Mouse (Mus musculus) c-Kit-positive CD71-positive TER-119-positive erythroid progenitor cells, embryonic 14.5 days (primary cell): Measurements from ENCODE around the gene Elp6.
"Not testable (repeated sequence)": the region's sequence is repeated elsewhere in the genome, so short reads cannot be mapped to it uniquely, and the experiment has no call there.

ENCODE experiments used
- DNase-seq: peaks from one replicate; pipeline ENCODE4 v3.0.0-alpha.2; 2013; ENCODE audit warnings: low spot score

Gene Elp6

GRCm38 (mm10) chr9:110316503-110316902, 11.5 kb downstream of the Elp6 start:
- DNase-seq, result no peak

DNA sequence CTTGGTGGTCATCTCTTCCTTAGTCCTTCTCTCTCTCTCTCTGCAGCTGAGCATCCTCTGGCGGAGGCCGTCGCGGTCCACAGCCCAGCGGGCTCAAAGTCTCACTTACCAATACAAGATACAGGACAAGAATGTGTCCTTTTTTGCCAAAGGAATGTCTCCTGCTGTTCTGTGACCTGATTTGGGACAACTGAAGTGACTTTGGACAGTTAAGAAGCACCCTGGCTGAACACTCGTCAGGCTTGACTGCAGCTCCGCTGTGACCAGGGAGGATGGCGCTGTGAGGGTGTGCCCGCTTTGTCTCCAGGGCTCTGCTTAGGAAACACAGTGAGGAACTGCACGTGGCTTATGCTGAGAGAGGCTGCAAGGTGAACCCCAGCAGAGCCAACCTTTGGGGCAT, 15.8 kb downstream of the Elp6 start:
- DNase-seq, result no peak

GRCm38 (mm10) chr9:110322972-110323371, 18.0 kb downstream of the Elp6 start:
- DNase-seq, result no peak

DNA sequence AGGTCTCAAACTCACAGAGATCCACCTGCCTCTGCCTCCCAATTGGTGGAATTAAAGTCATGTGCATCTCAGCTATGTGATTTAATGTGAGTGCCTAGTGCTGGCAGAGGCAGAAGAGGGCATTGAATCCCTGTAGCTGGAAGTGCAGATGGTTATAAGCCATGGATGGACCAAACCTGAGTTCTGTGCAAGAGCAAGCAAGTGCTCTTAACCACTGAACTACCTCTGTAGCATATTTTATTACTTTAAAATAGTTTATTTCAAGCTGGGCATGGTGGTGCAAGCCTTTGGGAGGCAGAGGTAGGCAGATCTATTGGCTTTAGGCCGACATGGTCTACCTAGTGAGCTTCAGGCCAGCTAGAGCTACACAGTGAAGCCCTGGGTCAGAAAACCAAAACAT, 19.2 kb downstream of the Elp6 start:
- no peak for DNase-seq

DNA sequence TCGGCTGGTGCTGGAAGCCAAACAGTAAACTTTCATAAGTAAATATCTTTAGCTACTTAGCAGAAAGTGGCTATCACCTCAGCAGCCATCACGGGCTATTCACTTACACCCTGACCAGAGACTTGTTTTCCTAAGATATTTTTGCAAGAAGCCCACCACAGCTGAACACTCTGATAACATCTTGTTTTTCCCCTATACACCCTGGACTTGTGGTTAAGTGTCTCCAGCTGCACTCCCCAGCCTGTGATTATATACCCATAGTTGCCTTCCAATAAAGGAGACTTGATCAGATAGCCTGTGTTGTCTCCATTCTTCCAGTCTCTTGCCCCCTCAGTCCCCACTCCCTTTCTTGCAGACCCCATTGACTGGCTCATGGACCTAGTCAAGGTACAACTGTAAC, 23.2 kb downstream of the Elp6 start:
- no peak for DNase-seq

DNA sequence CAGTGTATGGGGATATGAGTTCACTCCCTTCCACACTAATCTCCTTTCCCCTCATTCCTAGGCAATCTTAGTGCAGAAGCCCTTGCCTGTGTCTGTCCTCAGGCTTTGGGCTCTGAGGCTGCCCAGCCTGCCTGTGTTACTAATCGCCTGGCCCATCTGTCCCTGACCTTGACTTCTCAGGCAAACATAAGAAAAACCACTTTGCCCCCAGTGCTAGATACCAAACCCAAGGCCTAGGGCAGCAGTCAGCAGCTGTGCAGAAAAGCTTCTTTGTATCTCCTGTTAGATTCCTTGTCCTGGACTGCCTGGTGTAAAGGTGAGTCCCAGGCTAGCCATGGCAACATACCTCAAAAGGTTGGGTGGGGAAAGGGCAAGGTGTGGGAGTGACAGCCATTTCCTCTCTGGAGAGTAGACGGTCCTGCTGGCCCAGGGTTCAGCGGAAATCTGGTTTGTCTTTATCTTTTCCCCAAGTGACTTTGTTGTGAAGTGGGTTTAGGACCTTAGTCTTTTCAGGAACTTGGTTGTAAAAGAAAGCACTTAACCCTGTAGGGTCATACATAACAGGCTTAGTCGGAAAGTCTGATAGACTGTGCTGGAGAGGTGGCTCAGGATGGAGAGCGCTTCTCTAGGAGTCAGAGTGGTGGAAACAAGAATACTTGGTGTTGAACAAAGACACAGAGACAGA, 24.1 kb downstream of the Elp6 start:
- DNase-seq, result no peak

GRCm38 (mm10) chr9:110329655-110330054, 24.7 kb downstream of the Elp6 start:
- DNase-seq, result no peak

DNA sequence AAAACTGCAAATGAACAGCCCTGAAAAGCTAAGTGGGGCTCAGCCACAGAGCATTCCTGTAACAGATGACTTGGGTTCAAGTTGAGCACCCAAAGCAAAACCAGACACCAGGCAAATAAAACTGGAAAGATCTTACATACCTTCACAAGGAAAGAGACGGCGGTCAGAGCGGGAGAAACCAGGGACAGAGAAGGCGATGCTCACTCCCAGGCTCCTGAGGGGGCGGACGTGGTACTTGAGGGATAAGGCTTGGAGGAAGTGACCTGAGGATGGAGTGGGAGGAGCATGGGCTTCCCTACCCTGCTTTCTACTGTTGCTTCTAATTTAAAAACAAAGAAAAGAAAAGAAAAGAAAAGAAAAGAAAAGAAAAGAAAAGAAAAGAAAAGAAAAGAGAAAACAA, 25.4 kb downstream of the Elp6 start:
- no peak for DNase-seq

GRCm38 (mm10) chr9:110330913-110331312, 25.9 kb downstream of the Elp6 start:
- not testable (repeated sequence) for DNase-seq

DNA sequence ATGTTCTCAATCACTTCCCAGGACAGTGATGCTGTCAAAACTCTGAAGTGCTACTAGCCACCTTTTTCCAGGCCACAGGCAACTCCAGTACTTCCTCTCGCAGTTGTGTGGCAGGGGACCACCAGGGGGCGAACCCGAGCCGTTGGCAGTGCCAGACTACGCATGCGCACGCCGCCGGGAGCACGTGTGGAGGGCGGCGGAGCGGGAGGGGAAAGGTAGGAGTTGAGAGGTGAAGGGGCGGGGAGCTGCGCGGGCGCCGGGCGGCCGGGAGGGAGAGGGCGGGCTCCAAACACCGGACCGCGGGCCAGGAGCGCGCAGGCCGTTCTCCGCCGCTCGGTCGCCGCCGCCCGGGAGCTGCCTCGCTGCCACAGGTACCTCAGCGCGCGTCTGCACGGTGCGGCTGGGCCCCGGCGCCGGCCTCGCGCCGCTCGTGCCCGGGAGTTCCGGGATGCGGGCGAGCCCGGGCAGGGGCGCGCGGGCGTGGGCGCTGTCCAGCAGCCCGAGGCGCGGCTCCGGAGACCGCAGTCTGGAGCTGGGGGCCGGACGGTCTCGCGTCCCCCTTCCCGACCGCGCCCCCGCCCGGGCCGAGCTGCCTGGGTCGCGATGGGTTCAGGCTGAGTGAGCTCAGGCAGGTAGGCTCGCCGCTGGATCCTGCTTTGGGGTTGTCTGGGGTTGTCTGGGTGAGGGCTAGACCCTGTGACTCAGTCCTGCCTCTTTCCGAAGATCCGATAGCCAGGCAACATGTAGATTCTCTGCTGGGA, 28.3 kb downstream of the Elp6 start, which contains the start of gene Scap:
Gene Scap, plus strand, starts transcription at position 154 of the 761 bp plus-strand sequence.
- DNase-seq, result peak; percentile 89

DNA sequence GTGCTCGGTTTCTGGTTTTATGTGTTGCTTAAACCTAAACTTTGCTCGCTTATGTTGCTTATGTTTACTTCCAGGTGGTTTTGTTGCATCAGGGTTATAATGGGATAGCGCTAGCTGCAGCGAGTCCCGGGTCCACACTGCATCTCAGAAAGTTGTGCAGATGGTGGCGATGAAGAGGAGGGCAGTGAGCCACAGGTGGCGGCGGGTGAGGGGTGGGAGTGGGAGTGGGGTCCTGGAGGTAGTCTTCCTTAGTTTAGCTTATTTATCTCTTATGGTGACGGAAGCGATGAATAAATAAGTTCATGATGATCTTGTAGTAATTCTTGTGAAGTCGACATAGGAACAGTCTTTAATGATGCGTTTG, 28.9 kb downstream of the Elp6 start:
- no peak for DNase-seq

- no peak for DNase-seq
Measured at GRCm38 (mm10) chr9:110334849-110335248, 29.9 kb downstream of the Elp6 start.

GRCm38 (mm10) chr9:110340037-110340750, 35.2 kb downstream of the Elp6 start:
- no peak for DNase-seq

DNA sequence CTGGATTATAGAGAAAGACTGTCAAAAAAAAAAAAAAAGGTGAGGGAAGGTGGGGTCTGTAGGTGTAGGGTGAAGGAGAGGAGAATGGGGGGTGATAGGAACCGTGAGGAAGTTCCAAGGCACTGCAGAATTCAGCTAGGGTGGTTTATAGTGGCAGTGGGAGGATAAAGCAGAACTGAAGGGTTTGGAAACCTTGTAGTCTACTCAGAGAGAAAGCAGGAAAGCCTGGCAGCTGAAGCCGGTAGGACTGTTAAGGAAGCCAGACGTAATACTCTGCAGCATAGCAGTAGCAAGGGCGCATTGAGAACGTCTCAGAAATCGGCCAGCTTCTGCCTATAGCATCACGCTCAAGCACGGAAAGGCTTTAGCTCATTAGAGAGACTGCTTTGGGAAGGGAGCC, 37.0 kb downstream of the Elp6 start:
- DNase-seq, result no peak

- no peak for DNase-seq
Measured at GRCm38 (mm10) chr9:110343805-110344204, 38.8 kb downstream of the Elp6 start.

GRCm38 (mm10) chr9:110345057-110345739, 40.2 kb downstream of the Elp6 start:
- DNase-seq, result no peak

DNA sequence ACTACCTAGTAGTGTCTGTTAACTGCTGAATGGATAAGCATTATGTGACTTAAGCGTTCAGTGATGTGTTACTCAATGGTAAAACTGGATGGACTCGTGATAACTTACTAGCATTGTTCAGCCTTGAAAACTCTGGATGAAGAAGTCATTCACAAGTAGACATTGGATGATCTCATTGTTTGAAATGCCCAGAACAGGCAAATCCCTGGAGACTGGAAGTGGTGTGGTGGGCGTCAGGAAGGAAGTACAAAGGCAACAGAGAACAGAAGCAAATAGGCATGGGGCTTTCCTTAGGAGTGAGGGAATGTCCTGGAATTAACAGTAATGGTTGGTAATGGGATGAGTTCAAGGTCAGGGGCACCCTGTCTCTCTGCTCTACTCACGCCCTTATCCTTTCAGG, 43.9 kb downstream of the Elp6 start:
- no peak for DNase-seq

DNA sequence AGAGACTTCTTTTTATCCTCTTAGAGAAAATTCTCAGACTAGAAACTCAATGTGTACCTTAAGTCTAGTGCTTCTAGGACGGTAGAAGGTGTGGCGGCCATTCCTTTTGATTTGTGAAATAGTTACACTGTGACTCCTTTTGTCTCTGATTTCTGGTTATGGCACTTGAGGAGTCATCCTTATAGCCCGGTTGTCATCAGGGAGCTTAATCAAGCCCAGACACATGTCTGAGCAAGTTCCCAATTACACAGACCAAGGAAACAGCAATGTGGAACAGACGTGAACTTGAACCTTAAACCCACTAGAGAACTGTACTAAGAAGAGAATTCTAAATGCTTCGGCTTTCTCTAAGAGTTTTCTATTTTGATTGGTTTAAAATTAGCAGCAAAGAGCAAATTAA, 45.2 kb downstream of the Elp6 start:
- no peak for DNase-seq

DNA sequence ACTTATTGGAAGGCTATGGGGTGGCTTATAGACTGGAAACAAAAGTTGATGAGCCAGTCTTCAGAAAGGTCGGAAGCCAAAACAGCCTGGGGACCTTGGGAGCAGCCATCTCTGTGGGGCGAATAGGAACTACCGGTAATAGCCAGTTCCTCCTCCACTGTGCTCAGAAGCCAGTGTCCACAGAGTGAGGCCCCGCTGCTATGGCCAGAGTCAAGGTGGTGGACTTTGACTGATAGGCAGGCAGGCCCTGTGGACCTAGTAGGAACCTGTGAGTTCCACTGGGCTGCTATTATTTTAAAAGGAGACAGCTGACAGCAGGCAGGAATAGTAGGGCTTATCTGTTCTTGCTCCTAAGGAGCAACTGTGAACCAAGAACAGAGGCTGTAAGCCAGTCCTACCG, 45.6 kb downstream of the Elp6 start:
- no peak for DNase-seq

DNA sequence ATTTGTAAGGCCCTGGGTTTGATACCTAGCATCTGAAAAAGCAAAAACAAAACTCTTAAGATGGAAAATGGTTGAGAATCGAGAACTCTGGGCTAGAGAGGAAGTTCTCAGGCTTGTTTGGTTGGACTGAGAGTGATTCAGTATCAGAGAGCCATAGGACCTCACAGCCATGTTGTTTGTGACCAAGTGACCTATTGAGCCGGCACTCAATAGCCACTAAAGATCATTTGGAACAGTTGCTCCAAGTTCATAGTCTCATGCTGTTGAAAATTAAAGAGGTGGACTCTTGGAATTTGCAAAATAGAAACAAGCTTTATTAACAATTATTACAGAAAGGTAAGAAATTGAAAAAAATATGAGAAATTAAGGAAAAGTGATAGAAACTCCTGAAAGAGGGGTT, 46.4 kb downstream of the Elp6 start:
- no peak for DNase-seq

- DNase-seq, result no peak
Measured at GRCm38 (mm10) chr9:110351932-110352632, 47.1 kb downstream of the Elp6 start.

GRCm38 (mm10) chr9:110358341-110358740, 53.4 kb downstream of the Elp6 start:
- no peak for DNase-seq
